Mouse (Mus musculus) bone marrow, adult 2 months (tissue): ENCODE results near the gene Mief1.

Source experiments
- CTCF ChIP-seq: fragments of 200-500 bp; IDR thresholded peaks from 2 replicates; pipeline ENCODE4 v1.5.1; 2011; ENCODE audit warnings: low read length, control low read depth; ENCODE audit not compliant: control insufficient read depth, insufficient read depth
- POLR2A ChIP-seq: fragments of 200-500 bp; IDR thresholded peaks from 2 replicates; pipeline ENCODE4 v1.6.1; 2011; ENCODE audit warnings: low read depth, mild to moderate bottlenecking, control low read depth, low read length, borderline replicate concordance; ENCODE audit not compliant: control insufficient read depth

- TF ChIP-seq CTCF, result peak; percentile 81
- no peak for TF ChIP-seq POLR2A
Measured at GRCm38 (mm10) chr15:80280646-80281045, 46.8 kb downstream of the Mief1 start.
